Mouse (Mus musculus) heart, adult 8-10 months (tissue): ENCODE data around the gene Rsl1. TPM values are rescaled to one million over a fixed set of nuclear protein-coding genes. Genes with fewer than 3 reads are reported as not detected.
"Not testable (repeated sequence)": the region's sequence is repeated elsewhere in the genome, so short reads cannot be mapped to it uniquely, and the experiment has no call there.

Experiments
- DNase-seq: peaks from one replicate; pipeline ENCODE4 v3.0.0; 2022; ENCODE audit warnings: low spot score
- total RNA-seq, 4 experiments: library from RNA; stranded (reverse); gene quantifications; 2 replicates each; pipeline ENCODE4 v1.2.4; 2022

Gene Rsl1
- 1 to 10 TPM; 2.6 to 3.7 (median 3.1) TPM for total RNA-seq

DNA sequence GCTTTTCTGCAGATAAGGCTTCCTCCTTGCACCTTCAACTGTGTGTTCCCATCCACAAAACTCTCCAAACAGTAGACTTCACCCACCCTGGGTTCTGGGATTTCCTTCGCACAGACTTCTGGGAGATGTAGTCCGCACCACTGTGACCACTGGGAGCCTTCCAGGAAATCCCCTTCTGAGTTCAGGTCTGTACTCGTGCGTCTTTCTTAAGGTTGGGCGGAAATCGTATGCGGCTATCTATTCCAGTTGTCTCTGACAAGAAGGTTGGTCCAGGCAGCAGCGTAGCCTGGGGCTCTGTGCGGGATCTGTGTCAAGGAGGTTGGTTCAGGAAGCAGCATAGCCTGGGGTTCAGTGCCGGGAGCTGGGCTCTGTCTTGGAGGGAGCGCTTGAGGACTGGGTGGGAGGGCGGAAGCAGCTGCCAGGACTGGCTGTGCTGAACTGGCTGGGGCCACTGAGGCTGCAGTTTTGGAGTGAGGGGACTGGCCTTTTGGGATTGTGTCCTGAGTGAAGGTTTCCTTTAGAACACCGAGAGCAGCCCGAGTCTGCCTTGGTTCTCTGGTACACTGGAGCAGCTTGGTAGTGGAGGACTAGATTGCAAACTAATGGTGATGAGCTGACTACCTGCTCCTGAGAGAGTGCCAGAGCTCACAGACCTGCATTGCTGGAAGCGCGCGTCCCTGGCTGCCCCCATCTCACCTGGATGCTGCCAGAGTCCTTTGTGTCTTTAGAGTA, at the start of gene Rsl1:
Rsl1 (plus strand) TSS at position 192 of the 732 bp plus-strand sequence.
- peak; percentile 88 for DNase-seq

DNA sequence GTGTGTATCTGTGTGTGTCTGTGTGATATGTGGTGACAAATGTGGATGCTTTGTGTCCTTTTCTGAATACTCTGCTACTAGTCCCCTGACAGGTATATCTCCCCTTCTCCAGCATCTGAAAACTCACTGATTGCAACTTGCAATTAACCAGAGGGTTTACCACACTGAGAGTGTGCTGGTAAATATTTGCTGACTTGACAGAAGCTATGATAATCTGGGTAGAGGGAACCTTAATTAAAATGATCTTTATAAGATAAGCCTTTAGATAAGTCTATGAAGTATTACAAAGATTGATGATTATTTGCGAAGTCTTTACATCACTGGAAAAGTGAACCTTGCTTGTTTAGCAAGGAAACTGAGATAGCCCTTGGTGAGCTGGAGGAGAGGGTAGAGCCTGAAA, 48.5 kb upstream of the Rsl1 start:
- DNase-seq: no peak

DNA sequence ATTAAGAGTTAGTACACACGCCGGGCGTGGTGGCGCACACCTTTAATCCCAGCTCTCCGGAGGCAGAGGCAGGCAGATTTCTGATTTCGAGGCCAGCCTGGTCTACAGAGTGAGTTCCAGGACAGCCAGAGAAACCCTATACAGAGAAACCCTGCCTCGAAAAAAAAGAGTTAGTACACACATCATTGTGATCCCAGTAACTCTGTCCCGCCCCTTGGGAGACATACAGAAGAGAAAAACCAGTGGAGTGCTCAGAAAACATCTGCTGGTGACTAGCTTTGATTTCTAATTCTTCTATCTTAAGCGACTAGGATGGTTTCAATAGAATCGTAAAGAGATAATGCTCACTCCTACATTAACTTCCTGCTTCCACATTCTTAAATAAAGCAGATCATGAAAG, 45.5 kb upstream of the Rsl1 start:
- not testable (repeated sequence) for DNase-seq

DNA sequence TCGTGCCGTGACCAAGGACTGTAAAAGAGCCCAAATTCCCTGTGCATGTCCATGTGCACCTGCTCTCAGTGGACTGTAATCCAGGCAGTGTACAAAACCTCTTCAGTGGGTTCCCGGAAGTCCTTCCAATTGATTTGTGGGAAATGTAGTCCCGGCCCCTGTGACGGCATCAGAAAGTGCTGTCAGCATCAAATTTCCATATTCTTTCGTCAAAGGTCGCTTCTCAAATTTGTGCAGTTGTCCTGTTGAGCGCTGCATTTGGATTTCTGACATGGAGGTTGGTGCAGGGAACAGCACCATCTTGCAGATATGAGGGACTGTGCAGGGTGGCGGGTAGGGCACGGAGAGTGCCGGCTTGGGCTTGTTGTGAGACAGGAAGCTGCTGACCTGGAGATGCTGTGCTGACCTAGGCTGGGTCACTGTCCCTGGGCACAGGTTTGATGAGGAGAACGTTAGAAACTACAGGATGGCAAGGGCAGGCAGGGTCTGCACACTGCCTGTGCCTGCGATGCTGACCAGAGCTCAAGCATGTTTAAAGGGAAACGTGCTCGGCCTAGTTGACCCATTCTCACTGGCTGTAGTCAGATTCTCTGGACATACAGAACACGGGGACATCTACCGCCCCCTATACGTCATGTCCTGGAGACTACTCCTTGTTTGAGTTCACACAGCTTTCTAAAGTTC, 44.8 kb upstream of the Rsl1 start:
- DNase-seq: peak; percentile 89

DNA sequence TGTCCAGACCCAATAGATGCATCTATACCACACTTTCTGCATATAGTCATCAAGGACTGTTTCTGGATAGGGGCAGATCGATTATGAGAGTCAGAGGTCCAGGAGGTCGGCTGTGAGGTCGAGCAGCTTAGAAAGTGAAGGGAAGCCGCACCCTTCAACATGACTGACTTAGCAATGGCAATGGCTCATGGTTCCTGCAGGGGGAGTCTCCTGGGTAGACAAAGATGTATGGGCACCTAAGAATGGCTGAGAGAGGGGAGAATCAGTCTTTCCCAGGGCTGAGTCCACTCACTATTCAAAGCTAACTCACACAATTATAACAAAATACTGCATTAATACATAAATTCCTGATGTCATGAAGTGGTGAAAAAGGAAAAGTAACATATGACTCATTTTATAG, 6.9 kb upstream of the Rsl1 start:
- not testable (repeated sequence) for DNase-seq

DNA sequence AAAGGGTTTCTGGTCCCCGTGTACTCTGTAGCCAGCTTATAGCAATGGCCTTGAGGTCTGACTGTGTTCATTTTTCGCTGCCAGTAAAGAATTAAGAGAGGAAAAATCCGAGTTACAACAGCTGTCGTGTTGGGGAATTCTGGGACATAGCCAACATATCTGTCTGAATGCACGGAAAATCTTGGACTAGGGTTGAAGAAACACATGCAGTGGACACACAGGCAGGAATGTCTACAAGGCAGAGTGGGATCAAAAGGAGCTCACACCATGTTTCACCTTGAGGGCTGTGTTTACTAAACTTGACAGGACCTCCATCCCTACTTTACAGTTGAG, 707 bp downstream of the Rsl1 start:
- DNase-seq: no peak

DNA sequence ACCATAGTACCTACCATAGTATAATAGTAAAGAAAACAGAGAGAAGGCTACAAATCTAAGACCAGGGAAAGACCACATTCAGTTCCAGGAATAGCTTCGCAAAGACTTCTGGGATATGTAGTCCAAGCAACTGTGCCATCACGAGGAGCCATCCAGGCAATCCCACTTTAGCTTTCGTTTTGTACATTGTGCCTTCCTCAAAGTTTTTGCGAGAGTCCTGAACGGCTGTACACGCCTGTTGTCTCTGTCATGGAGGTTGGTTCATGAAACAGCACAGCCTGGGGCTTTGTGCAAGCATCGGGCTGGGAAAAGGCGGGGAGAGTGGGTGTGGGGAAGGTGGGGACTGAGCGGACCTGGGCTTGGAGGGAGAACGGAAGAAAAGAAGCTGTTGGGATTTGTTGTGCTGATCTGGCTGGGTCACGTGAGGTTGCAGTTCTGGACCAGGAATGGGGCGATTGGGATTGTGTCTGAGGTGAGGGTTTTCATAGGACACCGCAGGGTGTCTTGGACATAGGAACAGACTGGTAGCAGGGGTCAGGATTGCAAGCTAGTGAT, 21.4 kb downstream of the Rsl1 start, which contains the start of gene Zfp455:
Zfp455 (plus strand) TSS at position 167 of the 555 bp plus-strand sequence.
- DNase-seq: peak; percentile 84

DNA sequence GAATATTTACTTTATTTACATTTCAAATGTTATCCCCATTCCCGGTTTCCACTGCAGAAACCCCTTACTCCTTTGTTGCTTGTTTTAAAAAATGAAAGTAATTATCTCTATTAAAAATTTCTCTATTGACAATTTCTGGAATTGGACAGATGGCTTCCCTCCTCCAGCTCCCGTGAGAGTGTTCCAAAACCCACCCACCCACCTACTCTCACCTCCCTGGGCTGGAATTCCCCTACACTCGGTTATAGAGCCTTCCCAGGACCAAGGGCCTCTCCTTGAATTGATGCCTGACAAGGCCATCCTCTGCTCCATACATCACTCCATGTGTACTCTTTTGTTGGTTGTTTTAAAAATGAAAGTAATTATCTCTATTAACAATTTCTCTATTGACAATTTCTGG, 28.7 kb downstream of the Rsl1 start:
- DNase-seq: no peak

DNA sequence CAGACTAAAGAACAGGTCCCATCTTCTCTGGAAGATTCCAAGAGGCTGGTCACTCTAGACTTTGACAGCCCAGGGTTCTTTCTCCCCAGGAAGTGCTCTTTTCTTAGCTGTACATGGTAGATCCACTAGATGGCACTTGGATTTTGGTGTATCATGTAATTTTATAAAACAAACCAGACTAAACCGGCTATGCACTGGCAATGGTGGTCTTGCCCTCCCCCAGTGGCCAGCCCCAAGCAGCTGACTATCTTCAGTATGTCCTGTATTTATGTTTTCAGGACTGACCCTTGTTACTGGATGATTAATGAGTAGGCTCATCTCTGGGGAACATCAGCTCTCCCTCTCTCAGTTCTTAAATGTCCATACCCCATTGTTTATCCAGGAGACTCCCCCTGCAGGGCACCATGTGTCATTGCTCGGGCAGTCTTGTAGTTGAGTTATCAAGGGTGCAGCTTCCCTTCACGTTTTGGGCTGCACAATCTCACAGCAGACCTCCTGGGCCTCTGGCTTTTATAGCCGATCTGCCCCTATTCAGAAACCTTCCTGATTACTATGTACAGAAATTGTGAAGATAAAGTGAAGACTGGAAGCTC, 41.1 kb downstream of the Rsl1 start:
- no peak for DNase-seq

Other genes with a start within 250 kb of the Rsl1 start
- gene Zfp712, start 112.0 kb upstream of the Rsl1 start, total RNA-seq: 1 to 10 TPM; 1.0 to 1.5 (median 1.4) TPM
- under 1 TPM; 0.60 to 0.92 (median 0.80) TPM for gene Zfp708, start 75.2 kb upstream of the Rsl1 start, total RNA-seq
- gene Gm28557, start 64.6 kb upstream of the Rsl1 start, total RNA-seq: 1 to 10 TPM; 1.9 to 2.8 (median 2.2) TPM
- gene Rslcan18, start 56.9 kb upstream of the Rsl1 start, total RNA-seq: under 1 TPM; 0.41 to 0.84 (median 0.80) TPM
- 1 to 10 TPM; 4.6 to 5.8 (median 5.1) TPM for gene Zfp759, start 51.5 kb upstream of the Rsl1 start, total RNA-seq
- 1 to 10 TPM in 2 of 4 experiments, under 1 TPM in 2; 0.46 to 1.6 (median 1.0) TPM for gene Zfp455, start 21.3 kb downstream of the Rsl1 start, total RNA-seq
- 1 to 10 TPM; 1.3 to 1.8 (median 1.5) TPM for gene Zfp458, start 105.3 kb downstream of the Rsl1 start, total RNA-seq
- gene Zfp457, start 133.3 kb downstream of the Rsl1 start, total RNA-seq: 1 to 10 TPM; 2.3 to 4.5 (median 2.7) TPM
- 1 to 10 TPM; 2.0 to 2.5 (median 2.2) TPM for gene Zfp595, start 159.4 kb downstream of the Rsl1 start, total RNA-seq
- gene Gm28044, start 187.4 kb downstream of the Rsl1 start, total RNA-seq: 1 to 10 TPM; 1.0 to 2.3 (median 1.6) TPM
- 1 to 10 TPM in 3 of 4 experiments, under 1 TPM in 1; 0.86 to 1.3 (median 1.1) TPM for gene Zfp953, start 187.4 kb downstream of the Rsl1 start, total RNA-seq
- gene Gm28041, start 202.6 kb downstream of the Rsl1 start, total RNA-seq: 1 to 10 TPM in 3 of 4 experiments, under 1 TPM in 1; 0.53 to 1.9 (median 1.3) TPM
- under 1 TPM; 0.44 to 0.75 (median 0.73) TPM for gene Zfp456, start 202.6 kb downstream of the Rsl1 start, total RNA-seq
- 1 to 10 TPM; 1.3 to 3.5 (median 1.8) TPM for gene Zfp429, start 226.6 kb downstream of the Rsl1 start, total RNA-seq
- 1 to 10 TPM in 1 of 4 experiments, under 1 TPM in 3; 0.29 to 1.2 (median 0.75) TPM for gene Zfp459, start 248.2 kb downstream of the Rsl1 start, total RNA-seq